In the genomic region with DNA sequence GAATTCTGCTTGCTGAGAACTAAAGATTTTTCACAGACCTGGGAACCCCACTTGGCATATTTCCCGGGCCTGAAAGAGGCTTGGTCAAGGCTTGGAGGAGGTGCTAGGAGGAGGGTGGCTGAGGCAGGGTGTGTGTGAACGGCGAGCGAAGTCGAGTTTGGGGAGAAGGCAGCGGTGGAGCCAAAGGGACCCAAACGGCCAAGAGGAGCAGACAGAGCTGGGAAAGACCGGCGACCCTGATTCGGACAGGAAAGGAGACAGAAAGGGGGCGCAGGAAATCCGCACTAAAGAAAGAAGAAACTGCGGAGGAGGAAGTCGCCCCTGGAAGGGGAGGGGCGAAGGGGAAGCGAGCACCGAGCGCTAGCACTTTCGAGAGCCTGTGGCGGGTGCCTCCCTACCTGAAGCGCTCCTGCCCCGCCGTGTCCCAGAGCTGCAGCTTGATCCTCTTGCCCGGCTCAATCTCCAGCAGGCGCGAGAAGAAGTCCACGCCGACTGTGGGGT, we compare ENCODE assay signal across 9 mouse cellular contexts. TPM values are rescaled to one million over a fixed set of nuclear protein-coding genes. Genes with fewer than 3 reads are reported as not detected.
DNase-seq lines count a peak whose midpoint lies in the region; ATAC-seq lines count a peak whose summit lies in the region.
"Had no signal": no experiment of that assay in that cellular context is flagged by ENCODE, and none has a peak within 500 bp of the region (broad histone marks: within the 10 kb centered on the region; RNA-seq: fewer than 3 reads in every experiment).

No protein-coding gene starts in this region.

- intact Hi-C loops in heart, postnatal 14 days (cut with DNase I), result no loop called here

- DNase-seq in urinary bladder, postnatal 14 days (ENCODE audit: low spot score), result peak; percentile 3
- no peak for DNase-seq in urinary bladder, postnatal 25 days (ENCODE audit: low spot score)
- DNase-seq in embryonic facial prominence, embryonic 14.5 days (ENCODE audit: low spot score), result peak; percentile 32
- peak; percentile 9 to 14 for DNase-seq in heart, postnatal 14 days
- no peak for DNase-seq in limb, embryonic 11.5 days (ENCODE audit: low spot score)
- DNase-seq in midbrain, embryonic 10.5 days (ENCODE audit: low spot score), result no peak
- peak; percentile 54 to 75 for DNase-seq in spleen, postnatal 4 days (ENCODE audit: low spot score in 2 of 2)
- DNase-seq in ovary, postnatal 14 days (ENCODE audit: low spot score), result no peak

- no peaks in the 10 kb centered on the region for H3K36me3 ChIP-seq in embryonic facial prominence, embryonic 14.5 days (ENCODE audit: control insufficient read depth, insufficient read depth, low read length)
- no peaks in the 10 kb centered on the region for H3K36me3 ChIP-seq in limb, embryonic 11.5 days (ENCODE audit: control insufficient read depth, insufficient read depth, low read length)
- no peaks in the 10 kb centered on the region for H3K36me3 ChIP-seq in midbrain, embryonic 10.5 days

- under 1% methylated on average over 25 of the region's 28 CpGs for WGBS in embryonic facial prominence, embryonic 14.5 days
- WGBS in limb, embryonic 11.5 days, result under 1% methylated on average over 28 of the region's 28 CpGs
- WGBS in midbrain, embryonic 10.5 days, result under 1% methylated on average over 28 of the region's 28 CpGs

- H3K9ac ChIP-seq in embryonic facial prominence, embryonic 14.5 days (ENCODE audit: low read depth, low read length), result peak overlapping the region; percentile 15; the same call in 1 of the 2 replicates
- no peak overlapping the region for H3K9ac ChIP-seq in limb, embryonic 11.5 days (ENCODE audit: low read length)

- H3K4me2 ChIP-seq in embryonic facial prominence, embryonic 14.5 days (ENCODE audit: low read depth, low read length), result peak overlapping the region; percentile 67
- H3K4me2 ChIP-seq in limb, embryonic 11.5 days (ENCODE audit: low read depth, severe bottlenecking), result peak overlapping the region; percentile 91

- no peak overlapping the region for H3K27ac ChIP-seq in embryonic facial prominence, embryonic 14.5 days (replicated peaks; ENCODE audit: low read depth, low read length)
- H3K27ac ChIP-seq in limb, embryonic 11.5 days (replicated peaks; ENCODE audit: low read depth, low read length), result no peak overlapping the region
- H3K27ac ChIP-seq in midbrain, embryonic 10.5 days (replicated peaks), result peak overlapping the region; percentile 82

- no peak for ATAC-seq in embryonic facial prominence, embryonic 14.5 days (ENCODE audit: low read depth)
- ATAC-seq in limb, embryonic 11.5 days (ENCODE audit: insufficient number of reproducible peaks, low FRiP score, low TSS enrichment, low read depth), result peak; percentile 15

- H3K27me3 ChIP-seq in embryonic facial prominence, embryonic 14.5 days (replicated peaks; ENCODE audit: control insufficient read depth, insufficient read depth, low read length), result no peaks in the 10 kb centered on the region; the same call in 1 of the 2 replicates
- H3K27me3 ChIP-seq in limb, embryonic 11.5 days (ENCODE audit: control insufficient read depth, insufficient read depth, low read length), result no peaks in the 10 kb centered on the region
- no peaks in the 10 kb centered on the region for H3K27me3 ChIP-seq in midbrain, embryonic 10.5 days (ENCODE audit: low read depth, poor library complexity, severe bottlenecking)

- H3K4me3 ChIP-seq in embryonic facial prominence, embryonic 14.5 days (ENCODE audit: low read depth, low read length), result peak overlapping the region; percentile 43
- H3K4me3 ChIP-seq in limb, embryonic 11.5 days (ENCODE audit: low read depth, low read length), result peak overlapping the region; percentile 40
- peak overlapping the region; percentile 69 for H3K4me3 ChIP-seq in midbrain, embryonic 10.5 days
- H3K4me3 ChIP-seq: myocyte had no signal

- H3K9me3 ChIP-seq in embryonic facial prominence, embryonic 14.5 days (ENCODE audit: control insufficient read depth, low read length), result no peaks in the 10 kb centered on the region
- no peaks in the 10 kb centered on the region for H3K9me3 ChIP-seq in limb, embryonic 11.5 days (ENCODE audit: control insufficient read depth, low read length)
- no peaks in the 10 kb centered on the region for H3K9me3 ChIP-seq in midbrain, embryonic 10.5 days (replicated peaks)

- no peaks in the 10 kb centered on the region for H3K4me1 ChIP-seq in embryonic facial prominence, embryonic 14.5 days (ENCODE audit: control insufficient read depth, insufficient read depth, low read length)
- H3K4me1 ChIP-seq in limb, embryonic 11.5 days (ENCODE audit: control insufficient read depth, insufficient read depth, low read length), result no peaks in the 10 kb centered on the region
- H3K4me1 ChIP-seq in midbrain, embryonic 10.5 days, result peaks cover 13% of the 10 kb centered on the region

RNA-seq across cellular contexts. Expression of a gene that starts 0.5 kb away (rescaled TPM):
- polyA plus RNA-seq in embryonic facial prominence, embryonic 14.5 days (2014; fragmentation: Nextera tagmentation; extraction: Ambion mirVana), result 0.60 and 1.0 TPM in 2 replicates
- total RNA-seq in heart, postnatal 14 days (2021), result under 1 TPM; 0.12 to 0.17 TPM
- 0.57 and 0.59 TPM in 2 replicates for polyA plus RNA-seq in limb, embryonic 11.5 days (2014; fragmentation: Nextera tagmentation; extraction: Ambion mirVana)
- 4.3 and 5.4 TPM in 2 replicates for polyA plus RNA-seq in midbrain, embryonic 10.5 days (2016; fragmentation: Nextera tagmentation; extraction: Ambion mirVana)
- polyA plus RNA-seq: myocyte had no signal

RNA-seq across cellular contexts. Expression of a gene that starts 35.7 kb away (rescaled TPM):
- polyA plus RNA-seq in embryonic facial prominence, embryonic 14.5 days (2014; fragmentation: Nextera tagmentation; extraction: Ambion mirVana), result 41.2 and 44.6 TPM in 2 replicates
- total RNA-seq in heart, postnatal 14 days (2021), result 10 to 100 TPM; 45.3 TPM
- polyA plus RNA-seq in limb, embryonic 11.5 days (2014; fragmentation: Nextera tagmentation; extraction: Ambion mirVana), result 42.2 and 45.4 TPM in 2 replicates
- polyA plus RNA-seq in midbrain, embryonic 10.5 days (2016; fragmentation: Nextera tagmentation; extraction: Ambion mirVana), result 35.3 and 40.7 TPM in 2 replicates

Comparison
In these comparisons a context has a peak if more than half of its experiments do, and no peak if none do; other contexts are left out.
1. DNase-seq: peak in urinary bladder, postnatal 14 days (single experiment), embryonic facial prominence, embryonic 14.5 days (single experiment), heart, postnatal 14 days (2 of 2) and spleen, postnatal 4 days (2 of 2); none in urinary bladder, postnatal 25 days (single experiment), limb, embryonic 11.5 days (single experiment), midbrain, embryonic 10.5 days (single experiment) and ovary, postnatal 14 days (single experiment).
2. Peak in every context shown above with its lines, with median percentiles within 50 percentile points of each other: H3K4me3 ChIP-seq.